Comparison of ENCODE assay signal across 8 mouse cellular contexts in the genomic region with DNA sequence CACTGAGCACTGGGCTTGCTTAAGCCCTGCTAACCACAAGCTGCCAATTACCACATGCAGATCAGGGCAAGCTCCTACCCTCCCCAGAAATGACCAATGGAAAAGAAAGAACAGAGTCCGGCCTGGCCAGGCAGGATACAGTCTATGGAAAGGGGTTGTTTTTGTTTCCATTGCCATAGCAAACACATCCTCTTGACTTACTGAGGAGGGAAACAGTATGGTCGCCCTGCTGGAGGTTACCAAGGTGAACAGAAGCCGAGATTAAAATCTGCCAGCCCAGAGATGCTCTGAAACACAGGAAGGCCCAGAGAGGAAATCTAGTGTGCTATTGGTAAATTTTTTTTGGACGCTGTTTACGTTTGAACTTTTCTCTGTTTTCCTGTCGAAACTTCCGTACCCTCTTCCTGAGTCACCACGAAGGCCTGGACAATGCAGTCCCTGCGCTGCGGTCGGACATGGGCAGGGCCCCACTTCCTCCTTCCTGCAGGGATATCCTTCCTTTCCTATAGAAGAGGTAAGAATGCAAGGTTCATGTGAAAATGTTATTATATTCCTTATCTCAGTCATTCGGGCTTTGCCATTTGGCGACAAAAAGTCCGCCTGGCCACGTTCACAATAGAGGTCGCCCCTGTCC. TPM values are rescaled to one million over a fixed set of nuclear protein-coding genes. Genes with fewer than 3 reads are reported as not detected.
DNase-seq lines count a peak whose midpoint lies in the region; ATAC-seq lines count a peak whose summit lies in the region.

No protein-coding gene starts in this region.

- H3K4me3 ChIP-seq in forebrain, embryonic 12.5 days (replicated peaks), result no peak overlapping the region
- no peak overlapping the region for H3K4me3 ChIP-seq in forebrain, embryonic 16.5 days (replicated peaks; ENCODE audit: low read length)
- H3K4me3 ChIP-seq in lung, embryonic 15.5 days, result no peak overlapping the region
- no peak overlapping the region for H3K4me3 ChIP-seq in neural tube, embryonic 15.5 days (replicated peaks)

- ATAC-seq in forebrain, embryonic 12.5 days (ENCODE audit: low FRiP score), result no peak
- ATAC-seq in forebrain, embryonic 16.5 days, result no peak
- peak; percentile 74 for ATAC-seq in lung, embryonic 15.5 days (ENCODE audit: borderline replicate concordance, extremely low read depth, low FRiP score, low TSS enrichment)
- ATAC-seq in neural tube, embryonic 15.5 days (ENCODE audit: low FRiP score), result no peak

- 85% methylated on average over 16 of the region's 16 CpGs for WGBS in forebrain, embryonic 12.5 days
- WGBS in forebrain, embryonic 16.5 days, result 86% methylated on average over 16 of the region's 16 CpGs
- WGBS in lung, embryonic 15.5 days, result 61% methylated on average over 16 of the region's 16 CpGs
- 83% methylated on average over 16 of the region's 16 CpGs for WGBS in neural tube, embryonic 15.5 days

- intact Hi-C loops in gastrocnemius, postnatal 14 days (cut with DNase I; ENCODE audit: low total_unique reads), result no loop called here

- H3K27ac ChIP-seq in forebrain, embryonic 12.5 days, result peak overlapping the region; percentile 3; the same call in 1 of the 2 replicates
- no peak overlapping the region for H3K27ac ChIP-seq in forebrain, embryonic 16.5 days (ENCODE audit: low read length)
- peak overlapping the region; percentile 72 for H3K27ac ChIP-seq in lung, embryonic 15.5 days
- no peak overlapping the region for H3K27ac ChIP-seq in neural tube, embryonic 15.5 days (replicated peaks)

- peak; percentile 41 for DNase-seq in gastrocnemius, postnatal 14 days
- peak; percentile 50 for DNase-seq in kidney, adult 18-20 months
- peak; percentile 42 for DNase-seq in thymus, postnatal 0 days (ENCODE audit: low spot score)
- no peak for DNase-seq in layer of hippocampus, adult 11-12 months (ENCODE audit: low spot score)

- H3K9me3 ChIP-seq in forebrain, embryonic 12.5 days, result 0 out of 2 replicates have a peak, but pooled peaks cover 3% of the 10 kb centered on the region
- no peaks in the 10 kb centered on the region for H3K9me3 ChIP-seq in forebrain, embryonic 16.5 days (ENCODE audit: control insufficient read depth, low read length)
- no peaks in the 10 kb centered on the region for H3K9me3 ChIP-seq in lung, embryonic 15.5 days
- H3K9me3 ChIP-seq in neural tube, embryonic 15.5 days (replicated peaks), result no peaks in the 10 kb centered on the region

- no peak overlapping the region for H3K9ac ChIP-seq in forebrain, embryonic 12.5 days
- no peak overlapping the region for H3K9ac ChIP-seq in forebrain, embryonic 16.5 days (replicated peaks; ENCODE audit: low read depth, low read length)
- no peak overlapping the region for H3K9ac ChIP-seq in lung, embryonic 15.5 days
- no peak overlapping the region for H3K9ac ChIP-seq in neural tube, embryonic 15.5 days (replicated peaks)

- no peaks in the 10 kb centered on the region for H3K27me3 ChIP-seq in forebrain, embryonic 12.5 days
- no peaks in the 10 kb centered on the region for H3K27me3 ChIP-seq in forebrain, embryonic 16.5 days (replicated peaks; ENCODE audit: control insufficient read depth, insufficient read depth, low read length)
- no peaks in the 10 kb centered on the region for H3K27me3 ChIP-seq in lung, embryonic 15.5 days
- no peaks in the 10 kb centered on the region for H3K27me3 ChIP-seq in neural tube, embryonic 15.5 days (replicated peaks)

- no peaks in the 10 kb centered on the region for H3K4me1 ChIP-seq in forebrain, embryonic 12.5 days
- H3K4me1 ChIP-seq in forebrain, embryonic 16.5 days (replicated peaks; ENCODE audit: control insufficient read depth, insufficient read depth, low read length), result no peaks in the 10 kb centered on the region
- H3K4me1 ChIP-seq in lung, embryonic 15.5 days, result peaks cover 9% of the 10 kb centered on the region
- no peaks in the 10 kb centered on the region for H3K4me1 ChIP-seq in neural tube, embryonic 15.5 days

- H3K36me3 ChIP-seq in forebrain, embryonic 12.5 days (replicated peaks), result no peaks in the 10 kb centered on the region
- H3K36me3 ChIP-seq in forebrain, embryonic 16.5 days (ENCODE audit: control insufficient read depth, insufficient read depth), result no peaks in the 10 kb centered on the region
- no peaks in the 10 kb centered on the region for H3K36me3 ChIP-seq in lung, embryonic 15.5 days
- H3K36me3 ChIP-seq in neural tube, embryonic 15.5 days, result no peaks in the 10 kb centered on the region

- H3K4me2 ChIP-seq in forebrain, embryonic 12.5 days, result no peak overlapping the region
- no peak overlapping the region for H3K4me2 ChIP-seq in forebrain, embryonic 16.5 days (ENCODE audit: low read length)
- no peak overlapping the region for H3K4me2 ChIP-seq in lung, embryonic 15.5 days
- H3K4me2 ChIP-seq in neural tube, embryonic 15.5 days, result no peak overlapping the region

RNA-seq across cellular contexts. Expression of a gene that starts 25.0 kb away (rescaled TPM):
- polyA plus RNA-seq in forebrain, embryonic 12.5 days (2016; fragmentation: Nextera tagmentation; extraction: Ambion mirVana), result 11.5 and 12.6 TPM in 2 replicates
- 6.6 and 9.8 TPM in 2 replicates for polyA plus RNA-seq in forebrain, embryonic 16.5 days (2015; fragmentation: Nextera tagmentation; extraction: Ambion mirVana)
- total RNA-seq in gastrocnemius, postnatal 14 days (2021), result 10 to 100 TPM; 31.7 to 32.9 TPM
- polyA plus RNA-seq in lung, embryonic 15.5 days (2015; fragmentation: Nextera tagmentation; extraction: Ambion mirVana), result 51.9 and 52.3 TPM in 2 replicates
- 18.2 and 19.1 TPM in 2 replicates for polyA plus RNA-seq in thymus, postnatal 0 days (2015; fragmentation: Nextera tagmentation; extraction: Ambion mirVana)
- polyA plus RNA-seq in neural tube, embryonic 15.5 days (2015; fragmentation: Nextera tagmentation; extraction: Ambion mirVana), result 8.6 and 10.1 TPM in 2 replicates

Comparison
In these comparisons a context has a peak if more than half of its experiments do, and no peak if none do; other contexts are left out.
1. H3K27ac ChIP-seq: peak in forebrain, embryonic 12.5 days (single experiment) and lung, embryonic 15.5 days (single experiment); none in forebrain, embryonic 16.5 days (single experiment) and neural tube, embryonic 15.5 days (single experiment).